Mouse (Mus musculus) heart, embryonic 15.5 days (tissue): Measurements from ENCODE around the gene N4bp3. TPM values are rescaled to one million over a fixed set of nuclear protein-coding genes. Genes with fewer than 3 reads are reported as not detected.
A peak's percentile ranks its signal among the peaks of the same experiment; 100 is the strongest.
"Not testable (repeated sequence)": the region's sequence is repeated elsewhere in the genome, so short reads cannot be mapped to it uniquely, and the experiment has no call there.

Experiments
- ATAC-seq: fragments of 200-750 bp; cut with Nextera tagmentation; replicated peaks from 2 replicates; pipeline ENCODE4 v1.8.0; 2017; ENCODE audit warnings: low read depth, moderate TSS enrichment; ENCODE audit not compliant: insufficient number of reproducible peaks, insufficient read depth, low FRiP score
- H3K27ac ChIP-seq: fragments of 300-500 bp; sonication (generic); 2 replicates; pipeline ENCODE4 v1.5.1; 2015; ENCODE audit warnings: mild to moderate bottlenecking, inconsistent platforms
- H3K27me3 ChIP-seq: fragments of 300-500 bp; sonication (generic); 2 replicates; pipeline ENCODE4 v1.6.1; 2015; ENCODE audit warnings: inconsistent platforms
- H3K36me3 ChIP-seq: fragments of 300-500 bp; sonication (generic); 2 replicates; pipeline ENCODE4 v1.6.1; 2015; ENCODE audit warnings: mild to moderate bottlenecking, inconsistent platforms
- H3K4me1 ChIP-seq: fragments of 300-500 bp; sonication (generic); replicated peaks from 2 replicates; pipeline ENCODE4 v1.6.1; 2015; ENCODE audit warnings: inconsistent platforms
- H3K4me2 ChIP-seq: fragments of 300-500 bp; sonication (generic); 2 replicates; pipeline ENCODE4 v1.6.1; 2015; ENCODE audit warnings: inconsistent platforms, mild to moderate bottlenecking, moderate library complexity
- H3K4me3 ChIP-seq: fragments of 300-500 bp; sonication (generic); 2 replicates; pipeline ENCODE4 v1.5.1; 2015; ENCODE audit warnings: mild to moderate bottlenecking, inconsistent platforms
- H3K9ac ChIP-seq: fragments of 300-500 bp; sonication (generic); 2 replicates; pipeline ENCODE4 v1.6.1; 2015; ENCODE audit warnings: mild to moderate bottlenecking, inconsistent platforms
- H3K9me3 ChIP-seq: fragments of 300-500 bp; sonication (generic); replicated peaks from 2 replicates; pipeline ENCODE4 v1.6.1; 2016; ENCODE audit warnings: inconsistent platforms
- WGBS: fragments of 180-500 bp; shearing (Covaris S2); methylation state at CpG from one replicate; pipeline ENCODE4 v1.1.7; 2015; ENCODE audit warnings: mixed read lengths; 5-methylcytosine and 5-hydroxymethylcytosine counted together
- polyA plus RNA-seq: library from polyadenylated mRNA; unstranded; fragments of >200 nt; fragmentation: Nextera tagmentation; extraction: Ambion mirVana; gene quantifications from 2 replicates; pipeline ENCODE4 v1.2.1, GENCODE M21; 2015

Gene N4bp3
- polyA plus RNA-seq, 1 experiment from 2014 or later, result 16.6 TPM

DNA sequence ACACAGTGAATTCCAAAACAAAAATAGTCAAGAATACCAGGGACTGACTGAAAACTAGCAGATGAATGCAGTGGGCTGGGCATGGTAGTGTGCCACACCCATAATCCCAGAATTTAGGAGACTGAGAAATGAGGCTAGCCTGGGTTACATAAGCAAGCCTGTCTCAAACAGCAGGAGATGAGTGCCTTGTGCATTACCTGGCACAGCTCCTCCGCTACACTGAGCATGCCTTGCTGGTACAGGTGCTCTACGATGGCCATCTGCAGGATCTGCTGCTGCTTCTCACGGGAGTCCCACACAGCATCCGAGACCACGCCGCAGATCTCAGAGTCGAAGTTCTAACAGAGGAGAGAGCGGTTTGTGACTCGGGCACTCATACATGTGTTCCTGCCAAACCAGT lies 23.2 kb downstream of the N4bp3 start:
- Histone ChIP-seq H3K36me3 (peaks cover 59% of the 10 kb centered on the region), H3K27ac (no peak overlapping the region), H3K9me3 (no peaks in the 10 kb centered on the region), H3K4me3 (no peak overlapping the region), H3K9ac (no peak overlapping the region), H3K27me3 (no peaks in the 10 kb centered on the region), H3K4me2 (no peak overlapping the region), H3K4me1 (0 out of 2 replicates have a peak, but pooled peaks cover 6% of the 10 kb centered on the region)
- WGBS, result 94% methylated on average over 9 of the region's 9 CpGs
- no peak for ATAC-seq

DNA sequence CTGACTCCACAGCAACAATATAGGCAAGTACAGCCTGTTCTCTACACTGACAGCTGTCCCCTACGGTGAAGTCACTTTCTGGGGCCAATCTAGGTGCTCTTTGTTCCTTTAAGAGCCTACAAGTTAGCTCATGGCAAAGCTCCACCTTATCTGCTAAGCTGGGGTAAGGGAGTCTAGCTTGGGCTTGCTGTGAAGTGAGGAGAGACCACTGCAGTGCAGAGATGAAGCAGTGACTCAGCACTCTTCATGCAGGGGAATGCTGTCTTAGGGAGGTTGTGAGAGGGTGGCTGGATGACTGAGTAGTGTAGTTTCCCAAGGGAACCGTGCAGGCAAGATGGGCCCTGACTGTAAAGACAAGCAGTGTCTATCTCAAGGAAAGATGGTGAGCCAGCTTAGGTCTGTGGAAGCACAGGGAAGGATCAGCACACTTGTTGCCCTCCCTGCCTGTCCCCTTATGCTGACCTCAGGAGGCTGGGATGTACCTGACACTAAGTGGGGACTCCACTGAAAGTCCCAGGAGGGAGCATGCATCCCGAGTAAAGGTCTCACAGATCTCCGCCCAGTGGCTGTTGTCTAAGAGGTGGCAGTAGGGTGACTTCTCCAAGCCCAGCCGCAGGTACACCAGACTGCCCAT lies 25.3 kb downstream of the N4bp3 start:
- Histone ChIP-seq H3K9me3 (no peaks in the 10 kb centered on the region), H3K4me2 (no peak overlapping the region), H3K27me3 (no peaks in the 10 kb centered on the region), H3K4me3 (no peak overlapping the region), H3K27ac (no peak overlapping the region), H3K9ac (no peak overlapping the region), H3K36me3 (peaks cover 63% of the 10 kb centered on the region), H3K4me1 (peaks cover 15% of the 10 kb centered on the region)
- WGBS, result 67% methylated on average over 5 of the region's 5 CpGs
- no peak for ATAC-seq

DNA sequence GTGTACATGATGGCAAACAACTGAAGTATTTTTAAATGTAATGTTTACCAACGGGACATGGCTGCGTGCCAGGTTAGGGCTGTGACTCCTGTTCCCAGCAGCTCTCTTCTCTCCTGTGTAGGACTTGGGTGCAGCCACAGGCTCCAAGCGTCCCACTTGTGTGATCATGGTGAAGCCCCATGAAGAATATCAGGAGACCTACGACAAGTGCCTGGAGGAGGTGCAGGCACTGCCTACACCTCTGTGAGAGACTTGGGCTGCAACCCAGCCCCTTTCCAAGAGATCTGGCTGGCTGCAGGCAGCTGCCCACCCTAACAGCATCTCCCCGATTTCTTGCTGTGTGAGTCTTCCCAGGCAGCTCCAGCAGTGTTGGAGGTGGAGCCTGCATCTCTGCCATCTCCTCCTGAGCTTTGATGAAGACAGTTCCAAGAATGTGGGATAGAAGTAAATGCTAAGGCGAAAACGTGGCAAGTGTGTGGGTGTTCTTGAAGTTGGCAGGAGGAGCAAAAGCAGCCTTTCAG lies 27.6 kb downstream of the N4bp3 start:
- peaks cover 20% of the 10 kb centered on the region for H3K4me1 ChIP-seq
- H3K27me3 ChIP-seq, result no peaks in the 10 kb centered on the region
- no peaks in the 10 kb centered on the region for H3K9me3 ChIP-seq
- WGBS, result 76% methylated on average over 7 of the region's 7 CpGs
- H3K4me2 ChIP-seq, result no peak overlapping the region
- H3K9ac ChIP-seq, result no peak overlapping the region
- H3K36me3 ChIP-seq, result peaks cover 50% of the 10 kb centered on the region
- H3K4me3 ChIP-seq, result no peak overlapping the region
- no peak for ATAC-seq
- no peak overlapping the region for H3K27ac ChIP-seq

- Histone ChIP-seq H3K9me3 (no peaks in the 10 kb centered on the region), H3K4me1 (peaks cover 20% of the 10 kb centered on the region), H3K27ac (no peak overlapping the region), H3K9ac (no peak overlapping the region), H3K4me3 (no peak overlapping the region), H3K4me2 (no peak overlapping the region), H3K36me3 (peaks cover 44% of the 10 kb centered on the region), H3K27me3 (no peaks in the 10 kb centered on the region)
- ATAC-seq, result no peak
- WGBS, result 92% methylated on average over 2 of the region's 2 CpGs
Measured at GRCm38 (mm10) chr11:51621776-51622175, 28.9 kb downstream of the N4bp3 start.

GRCm38 (mm10) chr11:51620084-51620483 lies 30.6 kb downstream of the N4bp3 start:
- no peaks in the 10 kb centered on the region for H3K27me3 ChIP-seq
- H3K27ac ChIP-seq, result peak overlapping the region; percentile 35; the same call in 1 of the 2 replicates
- H3K9ac ChIP-seq, result peak overlapping the region; percentile 62
- peaks cover 30% of the 10 kb centered on the region for H3K36me3 ChIP-seq
- peak overlapping the region; percentile 76 for H3K4me2 ChIP-seq
- H3K4me3 ChIP-seq, result peak overlapping the region; percentile 69
- ATAC-seq, result no peak
- H3K4me1 ChIP-seq, result peaks cover 29% of the 10 kb centered on the region
- no peaks in the 10 kb centered on the region for H3K9me3 ChIP-seq
- WGBS, result 1% methylated on average over 11 of the region's 11 CpGs

GRCm38 (mm10) chr11:51619409-51620060 lies 31.1 kb downstream of the N4bp3 start, which contains the start of gene Nhp2:
Gene Nhp2, plus strand, starts transcription at chr11:51619735.
- Histone ChIP-seq H3K9ac (peak within 1 kb of the TSS; percentile 62), H3K27ac (peak within 1 kb of the TSS; percentile 35), H3K4me2 (peak within 1 kb of the TSS; percentile 76), H3K9me3 (no peaks in the 10 kb centered on the region), H3K4me1 (peaks cover 35% of the 10 kb centered on the region), H3K4me3 (peak within 1 kb of the TSS; percentile 69), H3K27me3 (no peaks in the 10 kb centered on the region), H3K36me3 (peaks cover 25% of the 10 kb centered on the region)
- peak; percentile 91 for ATAC-seq
- under 1% methylated on average over 51 of the region's 51 CpGs for WGBS

DNA sequence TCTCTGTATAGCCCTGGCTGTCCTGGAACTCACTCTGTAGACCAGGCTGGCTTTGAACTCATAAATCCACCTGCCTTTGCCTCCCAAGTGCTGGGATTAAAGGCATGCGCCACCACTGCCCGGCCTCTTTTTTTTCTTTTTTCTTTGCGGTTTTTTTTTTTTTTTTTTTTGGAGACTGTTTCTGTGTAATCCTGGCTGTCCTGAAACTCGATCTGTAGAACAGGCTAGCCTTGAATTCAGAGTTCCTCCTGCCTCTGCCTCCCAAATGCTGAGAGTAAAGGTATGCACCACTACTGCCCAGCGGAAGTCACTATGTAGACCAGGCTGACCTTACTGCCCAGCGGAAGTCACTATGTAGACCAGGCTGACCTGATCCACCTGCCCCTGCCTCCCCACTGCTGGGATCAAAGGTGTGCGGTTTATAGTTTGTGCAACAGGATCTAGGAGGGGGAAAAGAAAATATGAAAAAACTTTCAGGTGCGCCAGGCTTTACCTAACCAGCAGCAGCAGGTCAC lies 31.7 kb downstream of the N4bp3 start:
- Histone ChIP-seq H3K27me3 (no peaks in the 10 kb centered on the region), H3K4me3 (peak overlapping the region; percentile 69), H3K27ac (peak overlapping the region; percentile 9; the same call in 1 of the 2 replicates), H3K9ac (no peak overlapping the region), H3K9me3 (no peaks in the 10 kb centered on the region), H3K4me2 (peak overlapping the region; percentile 76), H3K36me3 (peaks cover 19% of the 10 kb centered on the region), H3K4me1 (peaks cover 35% of the 10 kb centered on the region)
- 0 out of 2 replicates have a peak, but pooled peaks have one; percentile 5 for ATAC-seq
- 48% methylated on average over 8 of the region's 8 CpGs for WGBS

DNA sequence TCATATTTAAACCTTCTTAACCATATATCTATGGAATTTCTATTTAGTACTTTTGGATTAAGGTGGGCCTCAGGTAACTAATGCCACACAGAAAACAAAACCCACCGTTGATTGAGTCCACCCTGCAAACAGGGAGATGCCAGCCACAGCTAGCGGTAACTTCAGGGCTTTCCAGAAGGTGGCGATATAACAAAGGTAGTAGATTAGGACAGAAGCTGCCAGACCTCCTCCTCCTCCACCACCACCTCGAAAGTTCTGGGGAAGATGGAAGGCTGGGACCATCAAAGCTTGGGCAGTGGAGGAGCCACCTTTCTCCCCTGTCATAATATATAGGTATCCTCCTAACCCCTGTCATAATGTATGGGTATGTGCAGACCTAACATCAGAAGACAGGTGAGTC lies 32.9 kb downstream of the N4bp3 start:
- Histone ChIP-seq H3K36me3 (peaks cover 6% of the 10 kb centered on the region; the same call in 1 of the 2 replicates), H3K4me3 (no peak overlapping the region), H3K9me3 (no peaks in the 10 kb centered on the region), H3K4me1 (peaks cover 35% of the 10 kb centered on the region), H3K4me2 (no peak overlapping the region), H3K27ac (no peak overlapping the region), H3K9ac (no peak overlapping the region), H3K27me3 (no peaks in the 10 kb centered on the region)
- no peak for ATAC-seq
- WGBS, result 6% methylated on average over 4 of the region's 4 CpGs

- WGBS, result 90% methylated on average over 7 of the region's 7 CpGs
- peak overlapping the region; percentile 89 for H3K27ac ChIP-seq
- not testable (repeated sequence) for H3K36me3 ChIP-seq, H3K27me3 ChIP-seq, H3K9me3 ChIP-seq, ATAC-seq
- H3K4me3 ChIP-seq, result peak overlapping the region; percentile 46
- H3K9ac ChIP-seq, result peak overlapping the region; percentile 59; the same call in 1 of the 2 replicates
- peak overlapping the region; percentile 79 for H3K4me2 ChIP-seq
- H3K4me1 ChIP-seq, result peaks cover 31% of the 10 kb centered on the region
Measured at GRCm38 (mm10) chr11:51616113-51616512, 34.5 kb downstream of the N4bp3 start.

- Histone ChIP-seq H3K9me3 (no peaks in the 10 kb centered on the region), H3K9ac (peak overlapping the region; percentile 59), H3K4me1 (peaks cover 26% of the 10 kb centered on the region), H3K27me3 (no peaks in the 10 kb centered on the region), H3K4me3 (peak overlapping the region; percentile 46), H3K36me3 (no peaks in the 10 kb centered on the region), H3K27ac (peak overlapping the region; percentile 89), H3K4me2 (peak overlapping the region; percentile 79)
- WGBS, result 1% methylated on average over 14 of the region's 14 CpGs
- peak; percentile 57; the same call in 1 of the 2 replicates for ATAC-seq
Measured at GRCm38 (mm10) chr11:51615601-51616000, 35.0 kb downstream of the N4bp3 start.

GRCm38 (mm10) chr11:51615129-51615528 lies 35.5 kb downstream of the N4bp3 start:
- H3K36me3 ChIP-seq, result no peaks in the 10 kb centered on the region
- peak overlapping the region; percentile 46 for H3K4me3 ChIP-seq
- peak overlapping the region; percentile 89 for H3K27ac ChIP-seq
- H3K9ac ChIP-seq, result peak overlapping the region; percentile 59; the same call in 1 of the 2 replicates
- H3K9me3 ChIP-seq, result no peaks in the 10 kb centered on the region
- 32% methylated on average over 7 of the region's 7 CpGs for WGBS
- peaks cover 21% of the 10 kb centered on the region for H3K4me1 ChIP-seq
- ATAC-seq, result no peak
- H3K4me2 ChIP-seq, result peak overlapping the region; percentile 79
- no peaks in the 10 kb centered on the region for H3K27me3 ChIP-seq
